ENCODE assay signal across 7 mouse cellular contexts in the genomic region with DNA sequence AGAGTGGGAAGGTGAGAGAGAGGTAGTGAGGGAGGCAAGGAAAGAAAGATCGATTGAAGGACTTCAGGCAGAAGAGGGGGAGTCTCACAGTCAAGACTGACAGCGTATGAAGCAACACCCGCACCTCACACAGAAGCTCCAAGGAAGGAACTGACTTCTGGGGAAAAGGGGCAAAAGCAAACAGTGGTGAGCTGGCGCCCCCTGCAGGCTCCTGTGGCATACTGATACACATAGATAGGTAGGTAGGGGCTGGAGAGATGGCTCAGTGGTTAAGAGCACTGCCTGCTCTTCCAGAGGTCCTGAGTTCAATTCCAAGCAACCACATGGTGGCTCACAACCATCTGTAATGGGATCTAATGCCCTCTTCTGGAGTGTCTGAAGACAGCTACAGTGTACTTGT.
DNase-seq lines count a peak whose midpoint lies in the region; ATAC-seq and TF ChIP-seq lines count a peak whose summit lies in the region.
"Not testable (repeated sequence)": the region's sequence is repeated elsewhere in the genome, so short reads cannot be mapped to it uniquely, and the experiment has no call there.

No protein-coding gene starts in this region.

- not testable (repeated sequence) for H3K9me3 ChIP-seq in intestine, postnatal 0 days (ENCODE audit: control insufficient read depth); lung, postnatal 0 days (ENCODE audit: low read length)

- in situ Hi-C loops in Patski (cut with MboI; ENCODE audit: low pct_unique_long_range_greater_than_20kb) = loop anchor here (5.0 to 10.0 kb wide), 3 partner anchors 212 to 885 kb away; no protein-coding TSS in a partner anchor

- not testable (repeated sequence) for H3K27me3 ChIP-seq in Patski; cerebellum, adult 2 months (ENCODE audit: control insufficient read depth, insufficient read depth, low read length); intestine, postnatal 0 days (replicated peaks; ENCODE audit: control insufficient read depth, insufficient read depth, low read length); lung, postnatal 0 days (replicated peaks; ENCODE audit: insufficient read depth, low read length); testis, adult 2 months (ENCODE audit: control insufficient read depth, insufficient read depth, low read length)

- not testable (repeated sequence) for H3K27ac ChIP-seq in cerebellum, adult 2 months (ENCODE audit: insufficient read depth, low read length); intestine, postnatal 0 days (ENCODE audit: low read depth, low read length); lung, postnatal 0 days (ENCODE audit: low read length); testis, adult 2 months (ENCODE audit: control insufficient read depth, insufficient read depth, low read depth, low read length)

- not testable (repeated sequence) for H3K36me3 ChIP-seq in intestine, postnatal 0 days (ENCODE audit: control insufficient read depth, insufficient read depth); lung, postnatal 0 days (ENCODE audit: insufficient read depth, low read length); testis, adult 2 months (ENCODE audit: control insufficient read depth, insufficient read depth, low read length)

- POLR2A ChIA-PET in Patski (lab: Charles Lee) = not testable (repeated sequence)

- not testable (repeated sequence) for H3K4me1 ChIP-seq in cerebellum, adult 2 months (ENCODE audit: control insufficient read depth, insufficient read depth, low read length); intestine, postnatal 0 days (replicated peaks; ENCODE audit: control insufficient read depth, insufficient read depth, low read length); lung, postnatal 0 days (ENCODE audit: insufficient read depth, low read depth, low read length); testis, adult 2 months (ENCODE audit: control insufficient read depth, insufficient read depth, low read length)

- H3K9ac ChIP-seq in intestine, postnatal 0 days (ENCODE audit: low read depth, low read length); lung, postnatal 0 days (replicated peaks; ENCODE audit: low read depth): not testable (repeated sequence)

- TF ChIP-seq POLR2A in cerebellum, adult 2 months (IDR thresholded peaks at IDR 0.05; ENCODE audit: borderline replicate concordance, insufficient read depth, low read length); testis, adult 2 months (IDR thresholded peaks at IDR 0.05; ENCODE audit: control insufficient read depth, low read depth, low read length): not testable (repeated sequence)

- CTCF ChIA-PET in Patski (lab: Charles Lee) = not testable (repeated sequence)

- TF ChIP-seq CTCF in Patski (IDR thresholded peaks at IDR 0.05) = peak; percentile 28
- peak; percentile 11; the same call in 1 of the 2 replicates for TF ChIP-seq CTCF in cerebellum, adult 2 months (IDR thresholded peaks at IDR 0.05; ENCODE audit: borderline replicate concordance, insufficient read depth, low read depth, low read length)
- TF ChIP-seq CTCF in intestine, postnatal 0 days (IDR thresholded peaks at IDR 0.05; ENCODE audit: low read depth) = peak; percentile 31
- peak; percentile 30 for TF ChIP-seq CTCF in lung, postnatal 0 days (IDR thresholded peaks at IDR 0.05)
- TF ChIP-seq CTCF in testis, adult 2 months (IDR thresholded peaks at IDR 0.05; ENCODE audit: control insufficient read depth, insufficient read depth, insufficient replicate concordance, low read depth, low read length) = peak; percentile 55; the same call in 1 of the 2 replicates

- not testable (repeated sequence) for H3K4me3 ChIP-seq in cerebellum, adult 2 months (replicated peaks; ENCODE audit: insufficient read depth, low read depth, low read length); intestine, postnatal 0 days (ENCODE audit: low read depth, low read length); lung, postnatal 0 days (ENCODE audit: low read depth, low read length); testis, adult 2 months (ENCODE audit: control insufficient read depth, low read depth, low read length)

- not testable (repeated sequence) for ATAC-seq in Patski; intestine, postnatal 0 days; lung, postnatal 0 days

- 72% methylated on average over 4 of the region's 4 CpGs for WGBS in cerebellum, adult 2 months
- 75% methylated on average over 4 of the region's 4 CpGs for WGBS in intestine, postnatal 0 days
- 68% methylated on average over 4 of the region's 4 CpGs for WGBS in lung, postnatal 0 days

- TF ChIP-seq EP300 in lung, postnatal 0 days (IDR thresholded peaks at IDR 0.05) = not testable (repeated sequence)

- DNase-seq in CD4-positive, CD25-positive, alpha-beta regulatory T cell, adult 2 months (ENCODE audit: low read depth, low spot score) = peak; percentile 11
- DNase-seq in Patski (ENCODE audit: low read depth, low spot score); cerebellum, adult 2 months; lung, postnatal 0 days (ENCODE audit: low spot score): not testable (repeated sequence)
- peak; percentile 2 to 40 for DNase-seq in kidney, postnatal 36 days

- H3K4me2 ChIP-seq in intestine, postnatal 0 days (replicated peaks; ENCODE audit: low read depth); lung, postnatal 0 days (replicated peaks; ENCODE audit: low read depth, low read length): not testable (repeated sequence)
